ENCODE assay signal across 17 mouse cellular contexts in the genomic region with DNA sequence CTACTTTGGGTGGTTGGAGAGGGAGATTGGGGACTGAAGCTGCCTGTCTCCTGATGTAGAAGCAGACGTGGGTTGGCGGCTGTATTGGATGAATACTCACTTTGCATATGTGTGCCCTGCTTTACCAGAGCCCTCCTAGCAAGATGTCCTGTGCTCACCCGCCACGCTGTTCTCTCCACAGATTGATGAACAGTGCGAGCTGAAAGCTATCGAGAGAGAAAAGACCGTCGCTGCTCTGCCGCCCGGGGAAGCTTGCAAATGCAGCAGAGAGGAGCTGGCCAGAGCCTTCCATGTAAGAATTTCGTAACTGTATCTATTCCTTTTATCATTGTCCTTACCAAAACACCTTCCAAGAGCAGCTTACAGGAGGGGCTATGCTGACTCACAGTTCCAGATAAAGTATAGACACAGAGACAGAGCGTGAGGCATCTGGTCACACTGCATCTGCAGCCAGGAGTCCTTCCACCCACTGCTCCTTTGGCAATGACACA. TPM values are rescaled to one million over a fixed set of nuclear protein-coding genes. Genes with fewer than 3 reads are reported as not detected.
DNase-seq lines count a peak whose midpoint lies in the region; ATAC-seq lines count a peak whose summit lies in the region.
"Had no signal": no experiment of that assay in that cellular context is flagged by ENCODE, and none has a peak within 500 bp of the region (broad histone marks: within the 10 kb centered on the region; RNA-seq: fewer than 3 reads in every experiment).

No protein-coding gene starts in this region.

- no peaks in the 10 kb centered on the region for H3K36me3 ChIP-seq in liver, embryonic 11.5 days (ENCODE audit: control insufficient read depth, insufficient read depth, low read length)
- H3K36me3 ChIP-seq in heart, embryonic 11.5 days (ENCODE audit: control insufficient read depth, insufficient read depth, low read length), result no peaks in the 10 kb centered on the region
- H3K36me3 ChIP-seq: embryonic facial prominence, embryonic 10.5 days; hindbrain, embryonic 10.5 days; limb, embryonic 13.5 days had no signal

- no peak for ATAC-seq in liver, embryonic 11.5 days (replicated peaks; ENCODE audit: low FRiP score)
- ATAC-seq in heart, embryonic 11.5 days (replicated peaks; ENCODE audit: insufficient number of reproducible peaks, low FRiP score, low TSS enrichment), result no peak

- no peak overlapping the region for H3K4me3 ChIP-seq in liver, embryonic 11.5 days (ENCODE audit: low read depth, low read length)
- no peak overlapping the region for H3K4me3 ChIP-seq in heart, embryonic 11.5 days (ENCODE audit: low read depth, low read length)
- H3K4me3 ChIP-seq: embryonic facial prominence, embryonic 10.5 days; heart, adult 2 months; hindbrain, embryonic 10.5 days; limb, embryonic 13.5 days; megakaryocyte, embryonic 14.5 days had no signal

- H3K27ac ChIP-seq in liver, embryonic 11.5 days (ENCODE audit: low read depth, low read length), result no peak overlapping the region
- no peak overlapping the region for H3K27ac ChIP-seq in heart, embryonic 11.5 days (ENCODE audit: low read depth, low read length)
- H3K27ac ChIP-seq: embryonic facial prominence, embryonic 10.5 days; heart, adult 2 months; hindbrain, embryonic 10.5 days; limb, embryonic 13.5 days had no signal

- H3K9ac ChIP-seq in liver, embryonic 11.5 days (ENCODE audit: low read depth, low read length), result no peak overlapping the region
- no peak overlapping the region for H3K9ac ChIP-seq in heart, embryonic 11.5 days (ENCODE audit: low read depth, low read length)
- H3K9ac ChIP-seq: limb, embryonic 13.5 days; lung, embryonic 14.5 days had no signal

- intact Hi-C loops in left cerebral cortex, postnatal 36 days (cut with DNase I), result no loop called here

- peaks cover 5% of the 10 kb centered on the region for H3K27me3 ChIP-seq in liver, embryonic 11.5 days (replicated peaks; ENCODE audit: control insufficient read depth, insufficient read depth, low read length)
- H3K27me3 ChIP-seq in heart, embryonic 11.5 days (ENCODE audit: control insufficient read depth, insufficient read depth, low read length), result no peaks in the 10 kb centered on the region

- DNase-seq in cerebellum, postnatal 10 days, result peak; percentile 24 to 42
- DNase-seq in cerebellum, adult 9-10 months, result no peak
- peak; percentile 49 for DNase-seq in adrenal gland, postnatal 10 days
- peak; percentile 15 to 29 for DNase-seq in layer of hippocampus, adult 8-10 months (ENCODE audit: low spot score in 2 of 2)
- DNase-seq in left cerebral cortex, postnatal 36 days (ENCODE audit: low spot score in 2 of 2), result peak; percentile 47
- DNase-seq in liver, embryonic 11.5 days (ENCODE audit: low spot score), result no peak
- no peak for DNase-seq in spleen, postnatal 14 days (ENCODE audit: low spot score in 2 of 2)
- DNase-seq: cerebellum, adult 9-11 months; heart, adult 2 months; kidney, adult 9 months; lung, embryonic 14.5 days; thymus, postnatal 25 days had no signal

- H3K9me3 ChIP-seq in liver, embryonic 11.5 days (ENCODE audit: control insufficient read depth, low read length), result no peaks in the 10 kb centered on the region
- no peaks in the 10 kb centered on the region for H3K9me3 ChIP-seq in heart, embryonic 11.5 days (replicated peaks; ENCODE audit: control insufficient read depth, low read length)
- H3K9me3 ChIP-seq: embryonic facial prominence, embryonic 10.5 days; hindbrain, embryonic 10.5 days; limb, embryonic 13.5 days; megakaryocyte, embryonic 14.5 days had no signal

- 68% methylated on average over 12 of the region's 12 CpGs for WGBS in liver, embryonic 11.5 days
- 60% methylated on average over 12 of the region's 12 CpGs for WGBS in heart, embryonic 11.5 days (ENCODE audit: insufficient replicate concordance)

- peaks cover 2% of the 10 kb centered on the region; the same call in 1 of the 2 replicates for H3K4me1 ChIP-seq in liver, embryonic 11.5 days (replicated peaks; ENCODE audit: control insufficient read depth, insufficient read depth, low read length)
- peaks cover 13% of the 10 kb centered on the region for H3K4me1 ChIP-seq in heart, embryonic 11.5 days (ENCODE audit: control insufficient read depth, insufficient read depth, low read length)

- H3K4me2 ChIP-seq in liver, embryonic 11.5 days, result no peak overlapping the region
- H3K4me2 ChIP-seq in heart, embryonic 11.5 days, result no peak overlapping the region
- H3K4me2 ChIP-seq: limb, embryonic 13.5 days; lung, embryonic 14.5 days had no signal

RNA-seq across cellular contexts. Expression of gene Atp2c2, which starts 19.2 kb away (rescaled TPM):
- under 1 TPM; 0.12 to 0.39 TPM for total RNA-seq in adrenal gland, postnatal 10 days (2021)
- total RNA-seq in layer of hippocampus, adult 8-10 months (2022), result 1 to 10 TPM; 1.9 to 2.4 (median 2.2) TPM
- 1 to 10 TPM; 2.0 to 2.6 TPM for total RNA-seq in left cerebral cortex, postnatal 36 days (2021)
- polyA plus RNA-seq in liver, embryonic 11.5 days (2014; fragmentation: Nextera tagmentation; extraction: Ambion mirVana), result 0.40 and 0.51 TPM in 2 replicates
- polyA plus RNA-seq in heart, embryonic 11.5 days (2014; fragmentation: Nextera tagmentation; extraction: Ambion mirVana), result 0.14 and 0.24 TPM in 2 replicates

RNA-seq across cellular contexts. Expression of gene Wfdc1, which starts 52.9 kb away (rescaled TPM):
- 10 to 100 TPM; 15.4 to 17.4 TPM for total RNA-seq in adrenal gland, postnatal 10 days (2021)
- 1 to 10 TPM; 5.9 to 7.8 (median 7.0) TPM for total RNA-seq in layer of hippocampus, adult 8-10 months (2022)
- 10 to 100 TPM in 1 of 2 experiments, 1 to 10 TPM in 1; 7.3 to 10.7 TPM for total RNA-seq in left cerebral cortex, postnatal 36 days (2021)
- polyA plus RNA-seq in liver, embryonic 11.5 days (2014; fragmentation: Nextera tagmentation; extraction: Ambion mirVana), result 0.22 and 0.36 TPM in 2 replicates
- polyA plus RNA-seq in heart, embryonic 11.5 days (2014; fragmentation: Nextera tagmentation; extraction: Ambion mirVana), result 2.1 and 2.3 TPM in 2 replicates

RNA-seq across cellular contexts. Expression of gene Tldc1, which starts 59.2 kb away (rescaled TPM):
- total RNA-seq in adrenal gland, postnatal 10 days (2021), result 10 to 100 TPM in 1 of 2 experiments, 1 to 10 TPM in 1; 8.7 to 12.0 TPM
- total RNA-seq in layer of hippocampus, adult 8-10 months (2022), result 10 to 100 TPM; 12.5 to 15.9 (median 15.5) TPM
- total RNA-seq in left cerebral cortex, postnatal 36 days (2021), result 10 to 100 TPM; 14.3 to 14.5 TPM
- polyA plus RNA-seq in liver, embryonic 11.5 days (2014; fragmentation: Nextera tagmentation; extraction: Ambion mirVana), result 9.5 and 10.3 TPM in 2 replicates
- 10.2 and 12.9 TPM in 2 replicates for polyA plus RNA-seq in heart, embryonic 11.5 days (2014; fragmentation: Nextera tagmentation; extraction: Ambion mirVana)

Comparison
In these comparisons a context has a peak if more than half of its experiments do, and no peak if none do; other contexts are left out.
1. DNase-seq: peak in cerebellum, postnatal 10 days (2 of 2), adrenal gland, postnatal 10 days (single experiment), layer of hippocampus, adult 8-10 months (2 of 2) and left cerebral cortex, postnatal 36 days (2 of 2); none in cerebellum, adult 9-10 months (single experiment), liver, embryonic 11.5 days (single experiment) and spleen, postnatal 14 days (0 of 2).